Mouse (Mus musculus): Measurements from ENCODE around the gene Cidec. TPM values are rescaled to one million over a fixed set of nuclear protein-coding genes. Genes with fewer than 3 reads are reported as not detected.
A peak's percentile ranks its signal among the peaks of the same experiment; 100 is the strongest.

Gene Cidec
- polyA plus RNA-seq, 1 experiment = not detected

DNA sequence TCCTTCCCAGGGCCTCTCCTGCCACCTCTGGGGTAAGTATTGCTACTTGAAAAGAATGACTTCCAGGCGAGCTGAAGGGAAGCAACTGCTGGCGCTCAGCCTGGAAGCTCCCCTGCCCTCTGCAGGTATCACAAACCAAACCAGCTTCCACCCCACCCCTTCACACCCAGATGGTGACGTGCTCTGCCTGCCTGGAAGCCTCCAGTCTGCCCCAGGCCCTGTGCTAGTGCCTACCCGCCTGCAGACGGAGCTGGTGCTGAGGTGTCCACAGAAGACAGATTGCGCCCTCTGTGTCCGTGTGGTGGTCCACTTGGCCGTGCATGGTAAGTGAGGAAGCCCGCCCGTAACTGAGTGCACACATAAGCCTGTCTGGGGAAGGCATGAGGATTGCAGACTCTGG is 36.5 kb upstream of the Cidec start:
- TF ChIP-seq REST (IDR thresholded peaks at IDR 0.05; ENCODE audit: insufficient read depth, insufficient read length) = no peak
- no peak for TF ChIP-seq USF1 (IDR thresholded peaks at IDR 0.05; ENCODE audit: low read depth)
- TF ChIP-seq POLR2AphosphoS2 (IDR thresholded peaks at IDR 0.05; ENCODE audit: insufficient read length, low read depth) = no peak
- no peak for TF ChIP-seq SRF (IDR thresholded peaks at IDR 0.05; ENCODE audit: control insufficient read depth, insufficient read length, low read depth)
- TF ChIP-seq MAX (IDR thresholded peaks at IDR 0.05; ENCODE audit: low read depth) = no peak
- no peak for TF ChIP-seq MYOG (IDR thresholded peaks at IDR 0.05; ENCODE audit: control insufficient read depth in 1 of 3, insufficient read depth in 1 of 3, insufficient read length in 2 of 3, low read depth in 2 of 3)
- no peak for TF ChIP-seq TCF3 (IDR thresholded peaks at IDR 0.05; ENCODE audit: insufficient read length, low read depth)
- TF ChIP-seq TCF12 (IDR thresholded peaks at IDR 0.05; ENCODE audit: insufficient read depth, poor library complexity, severe bottlenecking) = no peak
- no peak for TF ChIP-seq E2F4 (IDR thresholded peaks at IDR 0.05; ENCODE audit: insufficient read depth)
- TF ChIP-seq CEBPB (IDR thresholded peaks at IDR 0.05; ENCODE audit: insufficient read depth, poor library complexity, severe bottlenecking) = no peak
- no peak for TF ChIP-seq MYOD1 (IDR thresholded peaks at IDR 0.05; ENCODE audit: control insufficient read depth in 1 of 3, insufficient read length in 2 of 3, low read depth in 2 of 3)
- TF ChIP-seq POLR2A (IDR thresholded peaks at IDR 0.05; ENCODE audit: insufficient read length, low read depth) = no peak
- peak overlapping the region; percentile 92 for H3K4me2 ChIP-seq (ENCODE audit: low read depth)
- H3ac ChIP-seq (ENCODE audit: control insufficient read depth, insufficient read length) = no peak overlapping the region
- no peaks in the 10 kb centered on the region for H3K79me2 ChIP-seq (ENCODE audit: control insufficient read depth, insufficient read depth)
- H3K36me3 ChIP-seq (ENCODE audit: control insufficient read depth, insufficient read depth) = no peaks in the 10 kb centered on the region
- H3K4me3 ChIP-seq = peak overlapping the region; percentile 24
- H3K27me3 ChIP-seq (ENCODE audit: control insufficient read depth, insufficient read depth, insufficient read length) = no peaks in the 10 kb centered on the region

DNA sequence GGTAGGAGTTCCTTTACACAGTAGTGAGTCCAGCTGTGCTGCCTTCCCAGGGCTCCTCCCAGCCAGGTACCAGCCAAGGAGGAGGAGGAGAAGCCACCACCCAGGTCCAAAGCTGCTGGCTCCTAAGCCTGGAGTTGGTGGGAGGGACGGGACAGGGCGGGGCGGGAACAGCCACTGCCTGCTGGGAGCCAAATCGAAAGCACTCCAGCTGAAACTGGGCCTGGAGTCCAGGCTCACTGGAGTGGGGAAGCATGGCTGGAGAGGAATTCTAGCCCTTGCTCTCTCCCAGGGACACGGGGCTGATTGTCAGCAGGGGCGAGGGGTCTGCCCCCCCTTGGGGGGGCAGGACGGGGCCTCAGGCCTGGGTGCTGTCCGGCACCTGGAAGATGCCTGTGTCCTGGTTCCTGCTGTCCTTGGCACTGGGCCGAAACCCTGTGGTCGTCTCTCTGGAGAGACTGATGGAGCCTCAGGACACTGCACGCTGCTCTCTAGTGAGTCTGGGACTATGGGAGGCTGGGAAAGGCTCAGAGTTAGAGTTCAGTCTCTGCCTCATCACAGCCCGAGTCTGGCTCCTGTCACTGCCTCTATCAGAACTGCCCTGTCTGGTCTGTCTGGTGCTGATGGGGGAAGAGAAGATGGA is 35.9 kb upstream of the Cidec start, which contains the start of gene Il17rc:
Gene Il17rc (plus strand): TSS at position 131 of the 640 bp plus-strand sequence.
- TF ChIP-seq POLR2A (IDR thresholded peaks at IDR 0.05; ENCODE audit: insufficient read length, low read depth) (peak; percentile 85), MYOG (IDR thresholded peaks at IDR 0.05; ENCODE audit: control insufficient read depth in 1 of 3, insufficient read depth in 1 of 3, insufficient read length in 2 of 3, low read depth in 2 of 3) (peak in 1 of 3 experiments; percentile 23), POLR2AphosphoS2 (IDR thresholded peaks at IDR 0.05; ENCODE audit: insufficient read length, low read depth) (peak; percentile 81), MYOD1 (IDR thresholded peaks at IDR 0.05; ENCODE audit: control insufficient read depth in 1 of 3, insufficient read length in 2 of 3, low read depth in 2 of 3) (no peak)
- no peaks in the 10 kb centered on the region for H3K79me2 ChIP-seq (ENCODE audit: control insufficient read depth, insufficient read depth)
- H3K36me3 ChIP-seq (ENCODE audit: control insufficient read depth, insufficient read depth) = no peaks in the 10 kb centered on the region
- no peak within 1 kb of the TSS for H3ac ChIP-seq (ENCODE audit: control insufficient read depth, insufficient read length)
- H3K4me3 ChIP-seq = peak within 1 kb of the TSS; percentile 24
- H3K27me3 ChIP-seq (ENCODE audit: control insufficient read depth, insufficient read depth, insufficient read length) = no peaks in the 10 kb centered on the region
- H3K4me2 ChIP-seq (ENCODE audit: low read depth) = peak within 1 kb of the TSS; percentile 92

DNA sequence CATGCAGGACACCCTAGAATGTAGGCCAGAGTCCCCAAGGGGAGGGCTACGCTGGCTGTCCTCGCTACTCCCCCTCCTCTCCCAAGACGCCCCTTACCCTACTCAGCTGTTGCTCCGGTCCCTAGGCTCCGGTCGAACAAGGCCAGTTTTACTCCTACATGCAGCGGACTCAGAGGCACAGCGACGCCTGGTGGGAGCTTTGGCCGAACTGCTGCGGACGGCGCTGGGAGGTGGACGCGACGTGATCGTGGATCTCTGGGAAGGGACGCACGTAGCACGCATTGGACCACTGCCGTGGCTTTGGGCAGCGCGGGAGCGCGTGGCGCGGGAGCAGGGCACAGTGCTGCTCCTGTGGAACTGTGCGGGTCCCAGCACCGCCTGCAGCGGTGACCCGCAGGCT is 33.9 kb upstream of the Cidec start:
- H3K79me2 ChIP-seq (ENCODE audit: control insufficient read depth, insufficient read depth) = no peaks in the 10 kb centered on the region
- H3ac ChIP-seq (ENCODE audit: control insufficient read depth, insufficient read length) = no peak overlapping the region
- no peaks in the 10 kb centered on the region for H3K36me3 ChIP-seq (ENCODE audit: control insufficient read depth, insufficient read depth)
- peaks cover 16% of the 10 kb centered on the region for H3K27me3 ChIP-seq (ENCODE audit: control insufficient read depth, insufficient read depth, insufficient read length)
- H3K4me2 ChIP-seq (ENCODE audit: low read depth) = peak overlapping the region; percentile 71
- TF ChIP-seq MYOD1 (IDR thresholded peaks at IDR 0.05; ENCODE audit: control insufficient read depth in 1 of 3, insufficient read length in 2 of 3, low read depth in 2 of 3) (no peak), SRF (IDR thresholded peaks at IDR 0.05; ENCODE audit: control insufficient read depth, insufficient read length, low read depth) (no peak), REST (IDR thresholded peaks at IDR 0.05; ENCODE audit: insufficient read depth, insufficient read length) (no peak), POLR2A (IDR thresholded peaks at IDR 0.05; ENCODE audit: insufficient read length, low read depth) (no peak), POLR2AphosphoS2 (IDR thresholded peaks at IDR 0.05; ENCODE audit: insufficient read length, low read depth) (no peak), E2F4 (IDR thresholded peaks at IDR 0.05; ENCODE audit: insufficient read depth) (no peak), CEBPB (IDR thresholded peaks at IDR 0.05; ENCODE audit: insufficient read depth, poor library complexity, severe bottlenecking) (no peak), MYOG (IDR thresholded peaks at IDR 0.05; ENCODE audit: control insufficient read depth in 1 of 3, insufficient read depth in 1 of 3, insufficient read length in 2 of 3, low read depth in 2 of 3) (no peak), TCF3 (IDR thresholded peaks at IDR 0.05; ENCODE audit: insufficient read length, low read depth) (no peak), USF1 (IDR thresholded peaks at IDR 0.05; ENCODE audit: low read depth) (no peak), MAX (IDR thresholded peaks at IDR 0.05; ENCODE audit: low read depth) (no peak), TCF12 (IDR thresholded peaks at IDR 0.05; ENCODE audit: insufficient read depth, poor library complexity, severe bottlenecking) (no peak)
- H3K4me3 ChIP-seq = no peak overlapping the region

DNA sequence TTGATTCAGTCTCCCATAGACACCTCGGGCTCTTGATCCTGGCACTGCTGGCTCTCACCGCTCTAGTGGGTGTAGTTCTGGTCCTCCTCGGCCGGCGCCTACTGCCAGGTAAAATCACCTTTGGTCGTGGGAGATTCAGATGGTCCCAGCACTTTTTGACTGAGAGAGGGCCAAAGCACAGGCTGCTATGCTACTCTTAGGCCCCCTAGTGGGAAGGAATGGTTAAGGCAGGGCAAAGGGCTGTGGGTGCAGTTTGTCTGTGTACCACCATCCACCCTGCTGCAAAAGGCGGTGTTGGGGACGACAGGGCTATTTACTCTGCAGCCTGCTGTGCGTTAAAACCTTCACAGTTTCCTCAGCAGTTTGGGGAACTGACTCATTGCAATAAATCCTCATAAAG is 33.5 kb upstream of the Cidec start:
- H3ac ChIP-seq (ENCODE audit: control insufficient read depth, insufficient read length) = no peak overlapping the region
- no peaks in the 10 kb centered on the region for H3K79me2 ChIP-seq (ENCODE audit: control insufficient read depth, insufficient read depth)
- H3K4me2 ChIP-seq (ENCODE audit: low read depth) = peak overlapping the region; percentile 71
- no peaks in the 10 kb centered on the region for H3K36me3 ChIP-seq (ENCODE audit: control insufficient read depth, insufficient read depth)
- peaks cover 19% of the 10 kb centered on the region for H3K27me3 ChIP-seq (ENCODE audit: control insufficient read depth, insufficient read depth, insufficient read length)
- H3K4me3 ChIP-seq = no peak overlapping the region
- TF ChIP-seq CEBPB (IDR thresholded peaks at IDR 0.05; ENCODE audit: insufficient read depth, poor library complexity, severe bottlenecking) (no peak), MYOG (IDR thresholded peaks at IDR 0.05; ENCODE audit: control insufficient read depth in 1 of 3, insufficient read depth in 1 of 3, insufficient read length in 2 of 3, low read depth in 2 of 3) (no peak), MYOD1 (IDR thresholded peaks at IDR 0.05; ENCODE audit: control insufficient read depth in 1 of 3, insufficient read length in 2 of 3, low read depth in 2 of 3) (no peak), TCF12 (IDR thresholded peaks at IDR 0.05; ENCODE audit: insufficient read depth, poor library complexity, severe bottlenecking) (no peak), POLR2A (IDR thresholded peaks at IDR 0.05; ENCODE audit: insufficient read length, low read depth) (no peak), REST (IDR thresholded peaks at IDR 0.05; ENCODE audit: insufficient read depth, insufficient read length) (no peak), E2F4 (IDR thresholded peaks at IDR 0.05; ENCODE audit: insufficient read depth) (no peak), SRF (IDR thresholded peaks at IDR 0.05; ENCODE audit: control insufficient read depth, insufficient read length, low read depth) (no peak), MAX (IDR thresholded peaks at IDR 0.05; ENCODE audit: low read depth) (no peak), POLR2AphosphoS2 (IDR thresholded peaks at IDR 0.05; ENCODE audit: insufficient read length, low read depth) (no peak), TCF3 (IDR thresholded peaks at IDR 0.05; ENCODE audit: insufficient read length, low read depth) (no peak), USF1 (IDR thresholded peaks at IDR 0.05; ENCODE audit: low read depth) (no peak)

Data from myocyte (in vitro differentiated cells).